Mouse (Mus musculus): ENCODE measurements around the gene Lrtm2. TPM values are rescaled to one million over a fixed set of nuclear protein-coding genes. Genes with fewer than 3 reads are reported as not detected.
A peak's percentile ranks its signal among the peaks of the same experiment; 100 is the strongest.

Lrtm2 gene
- polyA plus RNA-seq, 1 experiment from 2014 or later, result 0.08 TPM

GRCm38 (mm10) chr6:119346257-119346656 lies 15.7 kb upstream of the Lrtm2 start:
- 47% methylated on average over 10 of the region's 10 CpGs for WGBS
- H3K4me2 ChIP-seq (replicated peaks; ENCODE audit: low read depth), result no peak overlapping the region
- ATAC-seq (ENCODE audit: low FRiP score, low TSS enrichment) (no peak), DNase-seq (ENCODE audit: low spot score) (no peak)
- no peak for TF ChIP-seq EP300 (optimal IDR thresholded peaks at IDR 0.05)
- TF ChIP-seq CTCF (IDR thresholded peaks at IDR 0.05; ENCODE audit: low read depth), result no peak
- H3K9ac ChIP-seq (ENCODE audit: low read length), result no peak overlapping the region
- no peaks in the 10 kb centered on the region for H3K27me3 ChIP-seq (ENCODE audit: control insufficient read depth, insufficient read depth, low read length)
- H3K4me3 ChIP-seq (ENCODE audit: low read depth, low read length), result no peak overlapping the region
- no peaks in the 10 kb centered on the region for H3K4me1 ChIP-seq (replicated peaks; ENCODE audit: control insufficient read depth, insufficient read depth)
- no peak overlapping the region for H3K27ac ChIP-seq (replicated peaks)
- no peaks in the 10 kb centered on the region for H3K9me3 ChIP-seq (ENCODE audit: control insufficient read depth, low read length)
- H3K36me3 ChIP-seq (ENCODE audit: control insufficient read depth, insufficient read depth, low read length), result no peaks in the 10 kb centered on the region

- no peak overlapping the region for H3K4me2 ChIP-seq (replicated peaks; ENCODE audit: low read depth)
- H3K9me3 ChIP-seq (ENCODE audit: control insufficient read depth, low read length), result no peaks in the 10 kb centered on the region
- no peak overlapping the region for H3K4me3 ChIP-seq (ENCODE audit: low read depth, low read length)
- no peak overlapping the region for H3K9ac ChIP-seq (ENCODE audit: low read length)
- peak; percentile 66; the same call in 1 of the 2 replicates for ATAC-seq (ENCODE audit: low FRiP score, low TSS enrichment)
- no peaks in the 10 kb centered on the region for H3K4me1 ChIP-seq (replicated peaks; ENCODE audit: control insufficient read depth, insufficient read depth)
- no peaks in the 10 kb centered on the region for H3K36me3 ChIP-seq (ENCODE audit: control insufficient read depth, insufficient read depth, low read length)
- no peak overlapping the region for H3K27ac ChIP-seq (replicated peaks)
- no peaks in the 10 kb centered on the region for H3K27me3 ChIP-seq (ENCODE audit: control insufficient read depth, insufficient read depth, low read length)
- DNase-seq (ENCODE audit: low spot score), result no peak
- TF ChIP-seq CTCF (IDR thresholded peaks at IDR 0.05; ENCODE audit: low read depth) (no peak), EP300 (optimal IDR thresholded peaks at IDR 0.05) (no peak)
Measured at GRCm38 (mm10) chr6:119341409-119341808, 10.8 kb upstream of the Lrtm2 start.

GRCm38 (mm10) chr6:119338121-119338912 lies 7.8 kb upstream of the Lrtm2 start:
- WGBS, result 49% methylated on average over 11 of the region's 11 CpGs
- H3K27ac ChIP-seq (replicated peaks), result no peak overlapping the region
- H3K36me3 ChIP-seq (ENCODE audit: control insufficient read depth, insufficient read depth, low read length), result no peaks in the 10 kb centered on the region
- no peaks in the 10 kb centered on the region for H3K9me3 ChIP-seq (ENCODE audit: control insufficient read depth, low read length)
- no peak overlapping the region for H3K4me3 ChIP-seq (ENCODE audit: low read depth, low read length)
- TF ChIP-seq EP300 (optimal IDR thresholded peaks at IDR 0.05), result no peak
- no peak for TF ChIP-seq CTCF (IDR thresholded peaks at IDR 0.05; ENCODE audit: low read depth)
- DNase-seq (ENCODE audit: low spot score) (no peak), ATAC-seq (ENCODE audit: low FRiP score, low TSS enrichment) (no peak)
- H3K9ac ChIP-seq (ENCODE audit: low read length), result no peak overlapping the region
- H3K4me2 ChIP-seq (replicated peaks; ENCODE audit: low read depth), result no peak overlapping the region
- no peaks in the 10 kb centered on the region for H3K27me3 ChIP-seq (ENCODE audit: control insufficient read depth, insufficient read depth, low read length)
- H3K4me1 ChIP-seq (replicated peaks; ENCODE audit: control insufficient read depth, insufficient read depth), result no peaks in the 10 kb centered on the region

- 71% methylated on average over 3 of the region's 3 CpGs for WGBS
- no peak overlapping the region for H3K4me3 ChIP-seq (ENCODE audit: low read depth, low read length)
- ATAC-seq (ENCODE audit: low FRiP score, low TSS enrichment) (no peak), DNase-seq (ENCODE audit: low spot score) (no peak)
- TF ChIP-seq EP300 (optimal IDR thresholded peaks at IDR 0.05), result no peak
- no peak for TF ChIP-seq CTCF (IDR thresholded peaks at IDR 0.05; ENCODE audit: low read depth)
- H3K27ac ChIP-seq (replicated peaks), result no peak overlapping the region
- no peaks in the 10 kb centered on the region for H3K36me3 ChIP-seq (ENCODE audit: control insufficient read depth, insufficient read depth, low read length)
- H3K9me3 ChIP-seq (ENCODE audit: control insufficient read depth, low read length), result no peaks in the 10 kb centered on the region
- H3K4me1 ChIP-seq (replicated peaks; ENCODE audit: control insufficient read depth, insufficient read depth), result 0 out of 2 replicates have a peak, but pooled peaks cover 2% of the 10 kb centered on the region
- no peaks in the 10 kb centered on the region for H3K27me3 ChIP-seq (ENCODE audit: control insufficient read depth, insufficient read depth, low read length)
- no peak overlapping the region for H3K9ac ChIP-seq (ENCODE audit: low read length)
- H3K4me2 ChIP-seq (replicated peaks; ENCODE audit: low read depth), result no peak overlapping the region
Measured at GRCm38 (mm10) chr6:119337287-119337686, 6.7 kb upstream of the Lrtm2 start.

- Histone ChIP-seq H3K4me1 (replicated peaks; ENCODE audit: control insufficient read depth, insufficient read depth) (0 out of 2 replicates have a peak, but pooled peaks cover 2% of the 10 kb centered on the region), H3K27ac (replicated peaks) (no peak overlapping the region), H3K4me3 (ENCODE audit: low read depth, low read length) (no peak overlapping the region), H3K4me2 (replicated peaks; ENCODE audit: low read depth) (no peak overlapping the region), H3K9me3 (ENCODE audit: control insufficient read depth, low read length) (no peaks in the 10 kb centered on the region), H3K36me3 (ENCODE audit: control insufficient read depth, insufficient read depth, low read length) (no peaks in the 10 kb centered on the region), H3K27me3 (ENCODE audit: control insufficient read depth, insufficient read depth, low read length) (no peaks in the 10 kb centered on the region), H3K9ac (ENCODE audit: low read length) (no peak overlapping the region)
- WGBS, result 75% methylated on average over 7 of the region's 7 CpGs
- TF ChIP-seq CTCF (IDR thresholded peaks at IDR 0.05; ENCODE audit: low read depth), result no peak
- TF ChIP-seq EP300 (optimal IDR thresholded peaks at IDR 0.05), result no peak
- ATAC-seq (ENCODE audit: low FRiP score, low TSS enrichment), result no peak
- no peak for DNase-seq (ENCODE audit: low spot score)
Measured at GRCm38 (mm10) chr6:119336124-119336523, 5.6 kb upstream of the Lrtm2 start.

- Histone ChIP-seq H3K36me3 (ENCODE audit: control insufficient read depth, insufficient read depth, low read length) (no peaks in the 10 kb centered on the region), H3K9me3 (ENCODE audit: control insufficient read depth, low read length) (no peaks in the 10 kb centered on the region), H3K9ac (ENCODE audit: low read length) (no peak overlapping the region), H3K4me2 (replicated peaks; ENCODE audit: low read depth) (no peak overlapping the region), H3K27me3 (ENCODE audit: control insufficient read depth, insufficient read depth, low read length) (peaks cover 2% of the 10 kb centered on the region; the same call in 1 of the 2 replicates), H3K27ac (replicated peaks) (no peak overlapping the region), H3K4me1 (replicated peaks; ENCODE audit: control insufficient read depth, insufficient read depth) (0 out of 2 replicates have a peak, but pooled peaks cover 4% of the 10 kb centered on the region), H3K4me3 (ENCODE audit: low read depth, low read length) (no peak overlapping the region)
- no peak for ATAC-seq (ENCODE audit: low FRiP score, low TSS enrichment)
- no peak for DNase-seq (ENCODE audit: low spot score)
- 22% methylated on average over 3 of the region's 3 CpGs for WGBS
- TF ChIP-seq EP300 (optimal IDR thresholded peaks at IDR 0.05), result no peak
Measured at GRCm38 (mm10) chr6:119333831-119334230, 3.3 kb upstream of the Lrtm2 start.

Data from stomach, postnatal 0 days (tissue).